Mouse (Mus musculus): ENCODE results near the gene Snn.

The Snn gene

DNA sequence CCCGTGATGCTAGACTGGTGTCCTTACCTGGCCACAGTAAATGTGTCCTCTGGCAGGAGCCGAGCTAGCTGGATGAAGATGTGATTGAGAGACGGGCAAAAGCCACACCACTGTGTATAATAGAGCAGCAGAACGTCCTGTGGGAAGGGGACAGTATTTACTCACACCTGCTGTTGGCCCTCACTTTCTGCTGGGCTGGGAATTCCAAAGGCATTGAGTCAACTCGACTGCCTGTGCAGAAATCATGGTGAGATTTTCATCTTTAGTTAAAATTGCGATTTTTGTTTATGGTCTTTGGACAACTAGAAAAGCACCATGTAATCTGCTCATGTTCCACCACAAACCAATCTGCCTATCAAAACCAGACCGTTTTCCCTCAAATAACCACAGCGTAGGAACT is 23.4 kb downstream of the Snn start:
- 92% methylated on average over 8 of the region's 8 CpGs for WGBS

DNA sequence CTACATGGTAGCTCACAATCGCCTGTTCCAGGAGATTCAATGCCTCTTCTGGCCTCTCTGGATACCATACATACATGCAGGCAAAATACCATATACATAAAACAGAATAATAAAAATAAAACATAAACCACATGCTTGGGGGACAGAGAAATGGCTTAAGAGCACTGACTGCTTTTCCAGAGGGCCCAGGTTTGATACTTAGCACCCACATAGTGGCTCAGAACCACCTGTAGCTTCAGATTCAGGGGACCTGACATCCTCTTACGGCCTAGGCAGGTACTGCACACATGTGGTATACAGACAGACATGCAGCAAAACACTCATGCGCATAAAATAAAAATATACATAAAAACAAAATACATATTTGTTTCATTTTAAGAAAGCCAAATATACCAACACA is 25.6 kb downstream of the Snn start:
- 90% methylated on average over 3 of the region's 3 CpGs for WGBS

DNA sequence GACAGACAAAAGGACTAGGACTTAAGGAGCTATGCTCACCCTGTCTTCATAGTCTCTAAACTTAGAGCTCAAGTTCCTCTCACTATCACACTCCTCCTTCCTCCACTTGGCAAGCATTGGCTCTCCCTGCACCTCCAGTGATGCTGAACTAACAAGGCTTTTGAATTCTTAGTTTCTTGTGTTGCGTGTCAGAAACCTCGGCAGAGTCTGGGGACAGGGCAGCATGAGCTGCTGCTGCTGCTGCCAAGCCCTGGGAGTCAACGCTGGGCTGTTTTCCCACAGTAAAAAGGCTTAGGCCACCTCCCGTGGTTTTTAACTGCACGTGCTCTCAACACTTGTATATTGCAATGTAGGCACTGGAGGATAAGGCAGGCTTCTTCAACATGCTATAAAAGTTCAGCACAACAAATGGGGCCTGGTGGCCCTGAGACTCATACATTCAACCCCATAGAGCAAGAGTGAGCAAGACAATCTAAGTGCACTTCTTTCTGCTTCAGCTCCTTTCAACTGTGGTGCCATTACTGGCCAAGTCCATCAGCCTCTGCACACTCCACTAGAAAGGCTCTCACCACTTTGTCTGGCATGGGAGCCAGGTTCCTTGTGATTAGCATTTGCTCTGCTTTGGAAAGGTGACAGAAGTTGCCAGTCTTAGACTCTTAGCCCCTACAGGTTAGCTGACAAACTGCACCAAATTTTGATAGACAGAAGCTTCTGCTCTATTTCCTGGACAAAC is 26.3 kb downstream of the Snn start:
- WGBS: 29% methylated on average over 5 of the region's 5 CpGs

DNA sequence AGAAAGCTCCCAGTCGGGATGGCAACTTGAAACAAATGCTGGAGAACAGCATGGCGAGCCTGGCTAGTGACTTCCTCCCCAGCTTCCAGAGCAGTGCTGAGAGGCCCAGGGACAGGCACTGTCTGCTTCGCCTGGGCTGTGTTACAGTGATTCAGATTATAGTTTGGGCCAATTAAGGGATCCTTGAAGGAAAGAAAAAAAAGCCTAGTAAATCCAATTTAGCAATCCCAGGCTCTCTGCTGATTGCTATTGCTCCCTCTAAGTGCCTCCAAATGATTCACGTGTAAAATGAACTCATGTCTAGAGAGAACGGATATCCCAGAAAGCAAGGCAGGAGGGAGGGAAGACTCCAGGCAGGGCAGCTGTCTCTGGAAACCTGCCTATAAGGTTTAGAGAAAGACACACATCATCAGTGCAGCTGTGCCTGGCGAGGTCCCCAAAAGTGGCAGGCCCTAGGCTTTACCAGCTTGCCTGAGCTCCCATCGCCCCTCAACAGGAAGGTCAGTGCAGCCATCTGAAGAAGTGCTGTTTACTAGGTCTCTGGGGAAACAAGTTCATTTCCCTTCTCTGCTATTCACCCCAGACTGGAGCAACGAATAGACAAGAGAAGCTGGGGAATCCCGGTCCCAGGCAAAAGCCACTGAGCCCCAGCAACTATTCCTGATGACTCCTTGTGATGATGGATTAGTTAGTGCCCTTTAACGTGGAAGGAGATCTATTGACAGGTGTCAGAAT is 30.3 kb downstream of the Snn start:
- 46% methylated on average over 10 of the region's 10 CpGs for WGBS

DNA sequence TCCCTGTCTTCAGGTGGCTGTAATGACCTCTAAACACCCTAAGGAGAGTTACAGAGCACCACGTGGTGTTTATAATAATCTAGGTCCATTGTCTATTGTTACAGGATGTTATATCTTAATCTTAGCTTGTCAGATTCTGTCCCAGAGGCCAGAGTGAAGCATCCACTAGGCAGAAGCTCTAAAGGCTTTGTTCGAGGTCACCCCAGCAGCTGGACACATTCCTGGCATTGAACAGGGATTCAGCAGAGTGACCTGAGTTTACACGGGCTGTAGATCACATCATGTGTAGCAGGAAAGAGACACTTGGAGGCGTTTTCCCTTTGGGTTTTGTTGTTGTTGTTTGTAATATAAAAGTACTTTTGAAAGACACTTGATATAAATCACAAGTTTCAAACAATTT is 31.3 kb downstream of the Snn start:
- WGBS: 36% methylated on average over 4 of the region's 4 CpGs

DNA sequence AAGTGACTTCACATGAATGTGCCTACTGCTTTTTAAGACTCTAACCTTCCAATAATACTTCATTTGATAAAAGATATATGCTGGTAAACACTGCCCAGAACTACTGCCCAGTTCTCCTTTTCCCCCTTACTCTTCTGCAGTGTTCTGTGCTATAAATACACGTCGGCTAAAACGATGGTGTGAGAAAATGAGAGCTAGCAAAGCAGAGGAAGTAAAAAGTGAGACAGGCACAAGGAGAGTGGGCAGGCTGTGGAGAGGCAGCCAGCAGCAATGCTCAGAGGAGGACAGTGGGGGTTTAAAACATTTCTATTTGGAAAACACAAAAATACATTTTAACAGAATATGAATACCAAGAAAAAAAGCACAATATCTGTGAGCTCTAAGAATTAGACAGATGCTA is 31.8 kb downstream of the Snn start:
- WGBS: 22% methylated on average over 3 of the region's 3 CpGs

DNA sequence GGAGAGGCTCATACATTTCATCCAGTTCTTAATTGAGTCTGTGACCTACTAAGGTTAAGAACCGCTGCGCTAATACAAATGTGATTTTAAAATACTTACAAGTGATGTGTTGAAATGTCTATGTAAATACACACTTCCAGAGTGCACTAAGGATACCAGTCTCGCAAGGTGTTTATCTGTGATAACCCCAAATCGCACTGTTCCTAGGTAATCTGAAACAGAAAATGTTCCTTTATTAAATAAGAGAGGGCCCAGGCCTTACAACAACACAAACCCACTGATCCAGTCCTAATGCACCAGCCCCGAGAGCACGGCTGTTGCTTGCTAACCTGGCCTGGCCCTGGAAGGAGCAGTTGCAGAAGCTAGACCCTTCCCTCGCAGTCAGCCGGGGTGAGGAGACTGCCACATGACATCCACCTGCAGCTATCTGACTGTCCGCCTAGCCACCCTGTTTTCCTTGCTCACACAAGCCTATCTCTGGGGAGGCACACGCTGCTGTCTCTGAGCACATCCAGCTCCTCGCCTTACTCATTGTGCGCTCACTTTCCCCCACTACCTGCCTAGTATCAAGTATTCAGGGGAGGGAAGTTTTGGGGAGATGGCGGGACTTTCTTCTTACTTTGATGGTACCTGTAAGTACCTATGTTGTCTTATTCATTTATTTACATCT is 33.1 kb downstream of the Snn start:
- WGBS: 77% methylated on average over 13 of the region's 13 CpGs

DNA sequence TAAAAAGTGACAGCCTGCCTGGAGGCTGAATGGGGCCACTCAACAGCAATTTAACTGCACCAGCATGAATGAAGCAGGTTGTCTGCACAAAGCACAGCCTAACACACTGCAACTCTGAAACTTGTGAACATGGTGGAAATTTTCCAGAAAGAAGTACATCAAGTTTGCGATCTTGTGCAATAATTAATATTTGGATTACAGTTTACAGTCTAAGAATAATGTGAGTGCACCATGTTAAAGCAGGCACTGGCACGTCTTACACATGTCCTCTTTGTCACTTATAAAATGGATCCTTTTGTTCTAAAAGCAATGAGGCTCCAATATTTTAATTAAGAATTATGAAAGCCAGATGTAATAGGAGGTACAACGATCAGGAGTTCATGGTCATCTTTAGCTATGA is 36.6 kb downstream of the Snn start:
- WGBS: 73% methylated on average over 3 of the region's 3 CpGs

DNA sequence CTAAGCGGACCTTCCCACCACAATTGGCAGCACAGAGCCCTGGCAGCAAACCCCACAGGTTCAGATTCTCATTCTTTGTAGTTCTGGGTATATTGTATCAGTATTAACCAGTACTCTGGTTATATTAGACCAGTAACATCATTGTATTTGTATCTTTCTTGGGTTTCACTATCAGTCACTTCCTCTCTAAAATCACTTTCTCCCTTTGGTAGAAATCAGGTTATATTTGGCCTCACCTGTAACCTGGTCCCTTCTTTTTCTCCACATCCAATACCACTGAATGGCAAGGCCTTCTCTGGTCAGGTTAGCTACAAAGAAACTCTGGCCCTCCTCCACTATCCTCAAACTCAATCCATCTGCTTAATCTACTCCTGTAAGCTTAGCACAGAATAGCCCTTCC is 44.2 kb downstream of the Snn start:
- WGBS: 52% methylated on average over 1 of the region's 1 CpGs

DNA sequence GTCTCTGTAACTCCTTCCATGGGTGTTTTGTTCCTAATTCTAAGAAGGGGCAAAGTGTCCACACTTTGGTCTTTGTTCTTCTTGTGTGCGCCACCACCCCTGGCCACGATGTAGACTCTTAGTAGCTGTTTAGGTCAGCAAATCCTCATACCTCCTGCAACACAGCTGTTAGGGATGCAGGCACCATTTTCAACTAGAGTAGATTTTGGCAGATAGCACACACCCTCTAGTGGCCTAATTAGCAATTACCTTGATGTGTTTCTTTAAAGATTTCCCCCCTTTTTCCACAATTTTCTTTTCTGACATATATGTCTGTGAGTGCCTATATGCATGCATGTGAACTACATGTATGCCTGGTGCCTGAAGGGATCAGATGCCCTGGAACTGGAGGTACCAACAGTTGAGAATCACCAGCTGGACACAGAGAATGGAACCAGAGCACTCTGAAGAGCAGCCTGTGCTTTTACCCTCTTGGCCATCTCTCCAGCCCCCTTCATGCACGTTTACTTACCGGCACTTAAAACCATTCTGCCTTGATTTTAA is 48.5 kb downstream of the Snn start:
- 43% methylated on average over 4 of the region's 4 CpGs for WGBS

DNA sequence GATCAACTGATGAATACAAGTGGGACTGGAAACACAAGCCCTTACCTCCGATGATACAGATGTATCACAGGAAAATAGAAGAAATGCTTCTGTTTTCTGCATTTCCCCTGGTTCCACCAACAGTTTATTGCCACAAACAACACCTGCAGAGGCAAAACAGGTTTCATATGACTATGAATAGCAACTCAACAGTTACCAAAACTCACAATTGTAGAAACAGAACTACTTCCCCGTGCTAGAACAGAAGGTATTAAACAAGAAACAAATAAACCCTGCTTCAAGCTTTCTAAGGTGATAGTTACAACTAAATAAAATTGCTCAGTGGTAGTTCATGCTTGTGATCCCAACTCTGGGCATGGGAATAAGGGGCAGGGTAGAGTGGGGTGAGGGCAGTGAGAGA is 61.9 kb downstream of the Snn start:
- WGBS: 86% methylated on average over 2 of the region's 2 CpGs

DNA sequence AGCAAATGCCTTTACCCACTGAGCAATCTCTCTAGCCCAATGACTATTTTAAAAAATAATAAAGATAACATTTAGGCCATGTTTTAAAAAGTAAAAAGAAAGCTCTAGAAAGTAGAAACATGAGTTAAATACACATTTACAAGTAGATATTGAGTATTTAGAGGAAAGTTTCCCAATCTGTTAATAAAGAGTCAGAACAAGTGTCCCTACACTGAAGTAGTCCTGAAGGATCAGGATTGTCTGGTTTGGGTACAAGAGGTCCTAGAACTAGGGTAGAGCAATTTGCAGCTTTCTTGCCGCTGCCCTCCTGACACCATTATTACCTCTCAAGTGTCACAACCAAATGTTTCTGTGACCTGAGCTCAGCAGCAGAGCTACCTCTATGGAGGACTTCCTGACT is 63.4 kb downstream of the Snn start:
- WGBS: 97% methylated on average over 1 of the region's 1 CpGs

Data from cerebral cortex, adult 2 months (tissue).